Mouse (Mus musculus) MEL (cell line): ENCODE results near the gene Myof. TPM values are rescaled to one million over a fixed set of nuclear protein-coding genes. Genes with fewer than 3 reads are reported as not detected.

Source experiments
- DNase-seq: peaks from one replicate; pipeline ENCODE4 v3.0.0; 2011; ENCODE audit warnings: low read depth, low spot score
- H3K27ac ChIP-seq: 2 replicates; pipeline ENCODE4 v1.5.1; 2012; ENCODE audit warnings: low read depth, mild to moderate bottlenecking, control low read depth, low read length, moderate library complexity; ENCODE audit not compliant: control insufficient read depth
- H3K27me3 ChIP-seq, 2 experiments: fragments of 150-350 bp in 1 of 2; sonication (generic) in 1 of 2; 2 replicates each; pipeline ENCODE4 v1.6.1; 2012; ENCODE audit warnings: low read length in 2 of 2, mild to moderate bottlenecking in 2 of 2, improper control_type of control experiment in 1 of 2, moderate library complexity in 1 of 2; ENCODE audit not compliant: insufficient read depth in 2 of 2, control insufficient read depth in 1 of 2
- H3K36me3 ChIP-seq, 2 experiments: 2 replicates each; pipeline ENCODE4 v1.6.1; 2012 to 2014; ENCODE audit warnings: low read length in 2 of 2, improper control_type of control experiment in 1 of 2, inconsistent platforms in 1 of 2, mild to moderate bottlenecking in 1 of 2; ENCODE audit not compliant: insufficient read depth in 2 of 2, control insufficient read depth in 1 of 2
- H3K4me1 ChIP-seq, 2 experiments: fragments of 150-350 bp in 1 of 2; sonication (generic) in 1 of 2; 2 replicates each; pipeline ENCODE4 v1.6.1; 2012; ENCODE audit warnings: low read length in 2 of 2, improper control_type of control experiment in 1 of 2, mild to moderate bottlenecking in 1 of 2; ENCODE audit not compliant: insufficient read depth in 2 of 2, control insufficient read depth in 1 of 2
- H3K4me3 ChIP-seq, 2 experiments: fragments of 150-350 bp in 1 of 2; sonication (generic) in 1 of 2; 2 replicates each; pipeline ENCODE4 v1.5.1; 2012; ENCODE audit warnings: low read depth in 2 of 2, low read length in 2 of 2, mild to moderate bottlenecking in 2 of 2, moderate library complexity in 2 of 2, control low read depth in 1 of 2, improper control_type of control experiment in 1 of 2; ENCODE audit not compliant: control insufficient read depth in 1 of 2, insufficient read depth in 1 of 2
- H3K79me2 ChIP-seq: 2 replicates; pipeline ENCODE4 v1.6.1; 2012; ENCODE audit warnings: mild to moderate bottlenecking, low read length, moderate library complexity; ENCODE audit not compliant: control insufficient read depth, poor library complexity, insufficient read depth
- H3K9ac ChIP-seq: 2 replicates; pipeline ENCODE4 v1.6.1; 2012; ENCODE audit warnings: low read depth, mild to moderate bottlenecking, control low read depth, low read length, moderate library complexity; ENCODE audit not compliant: control insufficient read depth, poor library complexity, severe bottlenecking
- H3K9me3 ChIP-seq: fragments of 150-350 bp; sonication (generic); replicated peaks from 2 replicates; pipeline ENCODE4 v1.6.1; 2012; ENCODE audit warnings: mild to moderate bottlenecking, low read length, improper control_type of control experiment, moderate library complexity; ENCODE audit not compliant: insufficient read depth
- BHLHE40 ChIP-seq: IDR thresholded peaks from 2 replicates; pipeline ENCODE4 v1.6.1; 2012; ENCODE audit warnings: low read depth, mild to moderate bottlenecking, inconsistent platforms, low read length, improper control_type of control experiment, borderline replicate concordance
- CHD1 ChIP-seq: IDR thresholded peaks from 2 replicates; pipeline ENCODE4 v1.6.1; 2012; ENCODE audit warnings: low read depth, mild to moderate bottlenecking, inconsistent platforms, low read length, improper control_type of control experiment
- CHD2 ChIP-seq: IDR thresholded peaks from 2 replicates; pipeline ENCODE4 v1.6.1; 2011; ENCODE audit warnings: low read length, improper control_type of control experiment
- CTCF ChIP-seq, 3 experiments: IDR thresholded peaks in 2 of 3; conservative IDR thresholded peaks in 1 of 3; 2 replicates each; pipeline ENCODE4 v1.5.1; 2011 to 2012; ENCODE audit warnings: low read length in 3 of 3, low read depth in 2 of 3, mild to moderate bottlenecking in 2 of 3, improper control_type of control experiment in 1 of 3, inconsistent platforms in 1 of 3, mixed read lengths in 1 of 3, moderate library complexity in 1 of 3; ENCODE audit not compliant: control insufficient read depth in 1 of 3, insufficient read depth in 1 of 3, poor library complexity in 1 of 3, severe bottlenecking in 1 of 3
- E2F4 ChIP-seq: IDR thresholded peaks from 2 replicates; pipeline ENCODE4 v1.6.1; 2011; ENCODE audit warnings: low read depth, low read length, improper control_type of control experiment, borderline replicate concordance
- ETS1 ChIP-seq: IDR thresholded peaks from 2 replicates; pipeline ENCODE4 v1.6.1; 2012; ENCODE audit warnings: low read depth, mild to moderate bottlenecking, inconsistent platforms, low read length, improper control_type of control experiment, moderate library complexity
- GABPA ChIP-seq: IDR thresholded peaks from 2 replicates; pipeline ENCODE4 v1.6.1; 2012; ENCODE audit warnings: low read depth, mild to moderate bottlenecking, inconsistent platforms, low read length, improper control_type of control experiment, moderate library complexity
- GATA1 ChIP-seq: IDR thresholded peaks from 2 replicates; pipeline ENCODE4 v1.6.1; 2011; ENCODE audit warnings: low read depth, low read length, improper control_type of control experiment
- HCFC1 ChIP-seq: IDR thresholded peaks from 2 replicates; pipeline ENCODE4 v1.6.1; 2012; ENCODE audit warnings: low read depth, mild to moderate bottlenecking, inconsistent platforms, low read length, improper control_type of control experiment, moderate library complexity
- JUND ChIP-seq: IDR thresholded peaks from 2 replicates; pipeline ENCODE4 v1.6.1; 2011; ENCODE audit warnings: low read depth, mild to moderate bottlenecking, improper control_type of control experiment, low read length
- MAX ChIP-seq: IDR thresholded peaks from 2 replicates; pipeline ENCODE4 v1.6.1; 2011; ENCODE audit warnings: low read length, improper control_type of control experiment
- MAZ ChIP-seq: IDR thresholded peaks from 2 replicates; pipeline ENCODE4 v1.6.1; 2012; ENCODE audit warnings: low read depth, mild to moderate bottlenecking, inconsistent platforms, low read length, improper control_type of control experiment
- MEF2A ChIP-seq: IDR thresholded peaks from 2 replicates; pipeline ENCODE4 v1.6.1; 2014; ENCODE audit warnings: low read depth, mild to moderate bottlenecking, inconsistent platforms, low read length, improper control_type of control experiment; ENCODE audit not compliant: poor library complexity, insufficient replicate concordance, severe bottlenecking; ENCODE audit errors: extremely low read depth
- MXI1 ChIP-seq: IDR thresholded peaks from 2 replicates; pipeline ENCODE4 v1.6.1; 2011; ENCODE audit warnings: mild to moderate bottlenecking, low read depth, low read length, improper control_type of control experiment
- MYC ChIP-seq: IDR thresholded peaks from 2 replicates; pipeline ENCODE4 v1.6.1; 2011; ENCODE audit warnings: low read depth, mild to moderate bottlenecking, low read length, improper control_type of control experiment, moderate library complexity
- POLR2AphosphoS2 ChIP-seq: IDR thresholded peaks from 2 replicates; pipeline ENCODE4 v1.6.1; 2011; ENCODE audit warnings: low read length, improper control_type of control experiment
- POLR2AphosphoS5 ChIP-seq: IDR thresholded peaks from 2 replicates; pipeline ENCODE4 v1.6.1; 2012; ENCODE audit warnings: low read depth, borderline replicate concordance, mild to moderate bottlenecking, inconsistent platforms, low read length, moderate library complexity, mixed read lengths
- RAD21 ChIP-seq: IDR thresholded peaks from 2 replicates; pipeline ENCODE4 v1.6.1; 2011; ENCODE audit warnings: mild to moderate bottlenecking, low read depth, low read length, improper control_type of control experiment
- SIN3A ChIP-seq: IDR thresholded peaks from 2 replicates; pipeline ENCODE4 v1.6.1; 2012; ENCODE audit warnings: low read length, improper control_type of control experiment, inconsistent platforms
- SMC3 ChIP-seq: IDR thresholded peaks from 2 replicates; pipeline ENCODE4 v1.6.1; 2011; ENCODE audit warnings: low read depth, low read length, improper control_type of control experiment
- TAL1 ChIP-seq: IDR thresholded peaks from 2 replicates; pipeline ENCODE4 v1.6.1; 2012; ENCODE audit warnings: mild to moderate bottlenecking, inconsistent platforms, low read length, moderate library complexity, mixed read lengths
- TBP ChIP-seq: IDR thresholded peaks from 2 replicates; pipeline ENCODE4 v1.8.0; 2011; ENCODE audit warnings: low read depth, low read length, improper control_type of control experiment
- TCF12 ChIP-seq: IDR thresholded peaks from 2 replicates; pipeline ENCODE4 v1.6.1; 2014; ENCODE audit warnings: low read depth, mild to moderate bottlenecking, inconsistent platforms, low read length, improper control_type of control experiment, moderate library complexity
- UBTF ChIP-seq: IDR thresholded peaks from 2 replicates; pipeline ENCODE4 v1.6.1; 2012; ENCODE audit warnings: low read depth, mild to moderate bottlenecking, inconsistent platforms, low read length, improper control_type of control experiment, moderate library complexity, borderline replicate concordance; ENCODE audit not compliant: insufficient read depth
- USF2 ChIP-seq, 2 experiments: IDR thresholded peaks; 2 replicates each; pipeline ENCODE4 v1.6.1; 2011 to 2012; ENCODE audit warnings: improper control_type of control experiment in 2 of 2, low read length in 2 of 2, borderline replicate concordance in 1 of 2, inconsistent platforms in 1 of 2, low read depth in 1 of 2, mild to moderate bottlenecking in 1 of 2; ENCODE audit not compliant: insufficient read depth in 1 of 2
- ZC3H11A ChIP-seq: IDR thresholded peaks from 2 replicates; pipeline ENCODE4 v1.6.1; 2012; ENCODE audit warnings: low read depth, mild to moderate bottlenecking, inconsistent platforms, low read length, improper control_type of control experiment
- ZNF384 ChIP-seq: IDR thresholded peaks from 2 replicates; pipeline ENCODE4 v1.6.1; 2012; ENCODE audit warnings: low read depth, mild to moderate bottlenecking, inconsistent platforms, low read length, improper control_type of control experiment
- polyA plus RNA-seq, 2 experiments: library from polyadenylated mRNA; stranded (reverse) in 1 of 2; unstranded in 1 of 2; fragments of >175 nt in 1 of 2; fragments of >200 nt in 1 of 2; gene quantifications; 2 replicates each; pipeline versions ENCODE4 v1.2.1 to v1.2.4; 2012; ENCODE audit warnings: low replicate concordance in 2 of 2, low read depth in 1 of 2; ENCODE audit not compliant: insufficient read length in 2 of 2, insufficient read depth in 1 of 2, missing spikeins in 1 of 2
- total RNA-seq: library from RNA; depleted of rRNA; stranded (reverse); fragments of 300-350 nt; gene quantifications from 2 replicates; pipeline ENCODE4 v1.2.3, GENCODE M21; 2012

The Myof gene
- total and polyA plus RNA-seq, 3 experiments, result 0.04 TPM; not detected in 2

DNA sequence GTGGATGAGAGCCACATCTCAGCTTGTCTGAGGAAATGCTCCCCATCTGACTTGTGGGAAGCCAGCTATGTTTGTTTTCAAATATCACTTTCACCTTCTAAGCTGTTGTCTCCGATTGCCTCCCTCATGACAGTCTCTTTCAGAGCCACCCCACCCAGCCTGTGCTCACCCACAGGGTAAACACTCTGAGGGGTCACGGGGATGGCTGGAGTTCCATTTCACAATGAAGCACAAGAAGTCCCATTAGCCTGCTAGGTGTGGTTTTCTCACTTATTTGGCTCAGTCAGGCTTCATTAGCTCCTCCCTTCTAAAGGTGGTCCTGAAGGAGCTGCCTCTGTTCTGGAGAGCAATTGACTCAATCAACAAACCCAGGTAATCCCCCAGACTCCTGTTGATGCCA is 7.6 kb downstream of the Myof start:
- Histone ChIP-seq H3K4me3 (no peak overlapping the region), H3K27ac (no peak overlapping the region), H3K79me2 (no peaks in the 10 kb centered on the region), H3K9ac (no peak overlapping the region), H3K36me3 (no peaks in the 10 kb centered on the region)
- no peak for DNase-seq
- no peak for TF ChIP-seq MAZ
- no peak for TF ChIP-seq CHD2
- no peak for TF ChIP-seq POLR2AphosphoS2
- no peak for TF ChIP-seq TBP
- no peak for TF ChIP-seq MXI1
- TF ChIP-seq MEF2A, result no peak
- TF ChIP-seq ETS1, result no peak
- TF ChIP-seq CHD1, result no peak
- TF ChIP-seq UBTF, result no peak
- TF ChIP-seq CTCF (IDR thresholded peaks at IDR 0.05 in 2 of 3, conservative IDR thresholded peaks at IDR 0.05 in 1 of 3; ENCODE audit: control insufficient read depth in 1 of 3, insufficient read depth in 1 of 3, low read depth in 2 of 3, low read length in 3 of 3, poor library complexity in 1 of 3, severe bottlenecking in 1 of 3), result no peak
- no peak for TF ChIP-seq SIN3A
- no peak for TF ChIP-seq JUND
- TF ChIP-seq TAL1, result no peak
- no peak for TF ChIP-seq SMC3
- TF ChIP-seq GATA1, result no peak
- TF ChIP-seq, all 39 proteins: peak for 0
- Histone ChIP-seq H3K27me3 (no peaks in the 10 kb centered on the region; a peak in 1 of 4 replicates), H3K4me1 (no peaks in the 10 kb centered on the region), H3K9me3 (no peaks in the 10 kb centered on the region)

DNA sequence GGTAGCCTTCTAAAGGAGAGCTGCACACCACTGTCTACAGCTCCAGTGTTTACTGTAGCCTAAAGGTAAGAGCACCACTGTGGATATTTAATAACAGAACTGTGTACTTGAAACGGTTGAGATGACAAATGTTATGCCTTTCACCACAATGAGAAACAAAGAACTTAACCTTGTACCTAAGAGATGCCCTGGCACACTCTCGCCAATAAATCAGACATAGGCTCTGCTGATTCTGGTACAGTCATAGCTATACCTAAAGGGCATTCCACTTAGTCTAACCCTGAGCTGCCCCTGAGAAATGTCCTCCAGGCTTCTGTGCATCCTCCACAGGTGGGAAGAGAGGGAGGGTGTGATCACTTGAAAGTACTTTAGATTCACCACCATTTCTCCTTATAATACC is 8.7 kb downstream of the Myof start:
- TF ChIP-seq MYC, result no peak
- no peak for TF ChIP-seq SMC3
- no peak for TF ChIP-seq ZC3H11A
- H3K9me3 ChIP-seq, result no peaks in the 10 kb centered on the region
- no peaks in the 10 kb centered on the region for H3K36me3 ChIP-seq
- no peak overlapping the region for H3K4me3 ChIP-seq
- no peaks in the 10 kb centered on the region; a peak in 1 of 4 replicates for H3K27me3 ChIP-seq
- H3K27ac ChIP-seq, result no peak overlapping the region
- no peak overlapping the region for H3K9ac ChIP-seq
- no peaks in the 10 kb centered on the region; a peak in 1 of 4 replicates for H3K4me1 ChIP-seq
- DNase-seq, result no peak
- H3K79me2 ChIP-seq, result no peaks in the 10 kb centered on the region

DNA sequence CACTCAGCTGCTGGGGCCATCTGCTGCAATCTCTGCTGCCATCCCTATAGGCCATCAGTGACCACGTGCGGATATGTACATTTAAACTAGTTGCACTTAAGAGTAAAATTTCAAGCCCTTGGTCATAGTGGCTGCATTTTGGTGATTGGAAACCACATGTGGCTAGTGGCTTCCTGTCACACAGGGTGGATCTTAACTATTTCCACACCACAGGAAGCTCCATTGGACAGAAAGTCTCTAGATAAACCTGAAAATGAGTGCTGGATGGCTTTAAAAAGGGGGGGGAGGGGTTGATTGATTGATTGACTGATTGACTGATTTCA is 9.7 kb downstream of the Myof start:
- H3K9me3 ChIP-seq, result no peaks in the 10 kb centered on the region
- no peak for DNase-seq
- no peaks in the 10 kb centered on the region; a peak in 1 of 4 replicates for H3K27me3 ChIP-seq
- H3K4me1 ChIP-seq, result no peaks in the 10 kb centered on the region; a peak in 1 of 4 replicates
- H3K36me3 ChIP-seq, result no peaks in the 10 kb centered on the region
- H3K4me3 ChIP-seq, result no peak overlapping the region
- H3K9ac ChIP-seq, result no peak overlapping the region
- TF ChIP-seq ZNF384 (no peak), RAD21 (no peak), GABPA (no peak), MAX (no peak), POLR2AphosphoS5 (no peak), TBP (no peak), TCF12 (no peak), MAZ (no peak), HCFC1 (no peak), BHLHE40 (no peak), GATA1 (no peak), E2F4 (no peak), CHD1 (no peak), ZC3H11A (no peak), USF2 (IDR thresholded peaks at IDR 0.05; ENCODE audit: borderline replicate concordance in 1 of 2, insufficient read depth in 1 of 2, low read depth in 1 of 2, low read length in 2 of 2) (no peak)
- no peak overlapping the region for H3K27ac ChIP-seq
- no peaks in the 10 kb centered on the region for H3K79me2 ChIP-seq
